Mouse (Mus musculus): ENCODE results near the gene Zbtb2. TPM values are rescaled to one million over a fixed set of nuclear protein-coding genes. Genes with fewer than 3 reads are reported as not detected.

Zbtb2 gene
- polyA plus RNA-seq, 1 experiment from 2014 or later: 3.1 TPM

GRCm38 (mm10) chr10:4370105-4370504 lies 17.8 kb downstream of the Zbtb2 start:
- 88% methylated on average over 11 of the region's 11 CpGs for WGBS (ENCODE audit: insufficient replicate concordance)
- ATAC-seq (no peak), DNase-seq (no peak)

GRCm38 (mm10) chr10:4364618-4365017 lies 23.3 kb downstream of the Zbtb2 start:
- Histone ChIP-seq H3K4me3 (ENCODE audit: low read depth, low read length) (no peak overlapping the region), H3K27ac (ENCODE audit: low read depth) (no peak overlapping the region), H3K9ac (replicated peaks) (no peak overlapping the region), H3K36me3 (replicated peaks; ENCODE audit: insufficient read depth, low read length) (peaks cover 2% of the 10 kb centered on the region; the same call in 1 of the 2 replicates), H3K4me1 (ENCODE audit: insufficient read depth) (no peaks in the 10 kb centered on the region), H3K27me3 (ENCODE audit: insufficient read depth, low read length) (no peaks in the 10 kb centered on the region), H3K9me3 (ENCODE audit: low read length) (peaks cover 7% of the 10 kb centered on the region; the same call in 1 of the 2 replicates), H3K4me2 (ENCODE audit: low read depth, low read length) (no peak overlapping the region)
- DNase-seq (no peak), ATAC-seq (no peak)
- WGBS (ENCODE audit: insufficient replicate concordance): 81% methylated on average over 3 of the region's 3 CpGs
- TF ChIP-seq CTCF (IDR thresholded peaks at IDR 0.05; ENCODE audit: low read depth): no peak
- TF ChIP-seq EP300 (IDR thresholded peaks at IDR 0.05; ENCODE audit: low read depth): no peak

More at GRCm38 (mm10) chr10:4370105-4370504, 17.8 kb downstream of the Zbtb2 start:
- no peak overlapping the region for H3K9ac ChIP-seq (replicated peaks)
- no peaks in the 10 kb centered on the region for H3K9me3 ChIP-seq (ENCODE audit: low read length)
- H3K4me3 ChIP-seq (ENCODE audit: low read depth, low read length): no peak overlapping the region
- no peak overlapping the region for H3K27ac ChIP-seq (ENCODE audit: low read depth)
- no peak overlapping the region for H3K4me2 ChIP-seq (ENCODE audit: low read depth, low read length)
- TF ChIP-seq EP300 (IDR thresholded peaks at IDR 0.05; ENCODE audit: low read depth): no peak
- no peaks in the 10 kb centered on the region for H3K27me3 ChIP-seq (ENCODE audit: insufficient read depth, low read length)
- no peaks in the 10 kb centered on the region for H3K4me1 ChIP-seq (ENCODE audit: insufficient read depth)
- peaks cover 23% of the 10 kb centered on the region for H3K36me3 ChIP-seq (replicated peaks; ENCODE audit: insufficient read depth, low read length)

GRCm38 (mm10) chr10:4357435-4357834 lies 30.5 kb downstream of the Zbtb2 start:
- 82% methylated on average over 10 of the region's 10 CpGs for WGBS (ENCODE audit: insufficient replicate concordance)
- TF ChIP-seq CTCF (IDR thresholded peaks at IDR 0.05; ENCODE audit: low read depth): no peak
- no peak for TF ChIP-seq EP300 (IDR thresholded peaks at IDR 0.05; ENCODE audit: low read depth)
- Histone ChIP-seq H3K4me3 (ENCODE audit: low read depth, low read length) (no peak overlapping the region), H3K27me3 (ENCODE audit: insufficient read depth, low read length) (no peaks in the 10 kb centered on the region), H3K9me3 (ENCODE audit: low read length) (peaks cover under 1% of the 10 kb centered on the region; the same call in 1 of the 2 replicates), H3K27ac (ENCODE audit: low read depth) (no peak overlapping the region), H3K4me1 (ENCODE audit: insufficient read depth) (no peaks in the 10 kb centered on the region), H3K36me3 (replicated peaks; ENCODE audit: insufficient read depth, low read length) (0 out of 2 replicates have a peak, but pooled peaks cover 10% of the 10 kb centered on the region), H3K4me2 (ENCODE audit: low read depth, low read length) (no peak overlapping the region), H3K9ac (replicated peaks) (no peak overlapping the region)
- no peak for ATAC-seq
- DNase-seq: no peak

DNA sequence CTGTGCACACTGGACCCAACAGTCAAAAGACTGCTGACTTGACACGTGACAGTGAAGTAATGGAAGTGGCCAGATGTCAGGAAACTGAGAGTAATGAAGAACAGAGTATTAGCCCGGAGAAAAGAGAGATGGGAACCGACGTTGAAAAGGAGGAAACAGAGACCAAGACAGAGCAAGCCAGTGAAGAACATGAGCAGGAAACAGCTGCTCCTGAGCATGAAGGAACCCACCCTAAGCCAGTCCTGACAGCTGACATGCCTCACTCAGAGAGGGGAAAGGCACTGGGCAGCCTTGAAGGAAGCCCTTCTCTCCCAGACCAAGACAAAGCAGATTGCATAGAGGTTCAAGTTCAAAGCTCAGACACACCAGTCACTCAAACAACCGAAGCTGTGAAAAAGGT lies 31.3 kb downstream of the Zbtb2 start:
- DNase-seq (no peak), ATAC-seq (no peak)
- Histone ChIP-seq H3K27me3 (ENCODE audit: insufficient read depth, low read length) (no peaks in the 10 kb centered on the region), H3K4me3 (ENCODE audit: low read depth, low read length) (no peak overlapping the region), H3K9ac (replicated peaks) (no peak overlapping the region), H3K4me1 (ENCODE audit: insufficient read depth) (no peaks in the 10 kb centered on the region), H3K36me3 (replicated peaks; ENCODE audit: insufficient read depth, low read length) (0 out of 2 replicates have a peak, but pooled peaks cover 10% of the 10 kb centered on the region), H3K27ac (ENCODE audit: low read depth) (no peak overlapping the region), H3K9me3 (ENCODE audit: low read length) (no peaks in the 10 kb centered on the region), H3K4me2 (ENCODE audit: low read depth, low read length) (no peak overlapping the region)
- WGBS (ENCODE audit: insufficient replicate concordance): 37% methylated on average over 5 of the region's 5 CpGs
- TF ChIP-seq CTCF (IDR thresholded peaks at IDR 0.05; ENCODE audit: low read depth) (no peak), EP300 (IDR thresholded peaks at IDR 0.05; ENCODE audit: low read depth) (no peak)

DNA sequence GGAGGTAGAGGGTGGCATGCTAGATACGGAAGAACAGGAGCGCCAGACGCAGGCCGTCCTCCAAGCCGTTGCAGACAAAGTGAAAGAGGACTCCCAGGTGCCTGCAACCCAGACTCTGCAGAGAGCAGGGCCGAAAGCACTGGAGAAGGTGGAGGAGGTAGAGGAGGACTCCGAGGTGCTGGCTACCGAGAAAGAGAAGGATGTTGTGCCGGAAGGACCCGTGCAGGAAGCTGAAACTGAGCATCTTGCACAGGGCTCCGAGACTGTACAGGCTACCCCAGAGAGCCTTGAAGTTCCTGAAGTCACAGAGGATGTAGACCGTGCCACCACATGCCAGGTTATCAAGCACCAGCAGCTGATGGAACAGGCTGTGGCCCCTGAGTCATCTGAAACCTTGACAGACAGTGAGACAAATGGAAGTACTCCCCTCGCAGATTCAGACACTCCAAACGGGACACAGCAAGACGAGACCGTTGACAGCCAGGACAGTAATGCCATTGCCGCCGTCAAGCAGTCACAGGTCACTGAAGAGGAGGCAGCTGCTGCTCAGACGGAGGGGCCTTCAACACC lies 31.9 kb downstream of the Zbtb2 start:
- Histone ChIP-seq H3K4me1 (ENCODE audit: insufficient read depth) (no peaks in the 10 kb centered on the region), H3K27me3 (ENCODE audit: insufficient read depth, low read length) (no peaks in the 10 kb centered on the region), H3K36me3 (replicated peaks; ENCODE audit: insufficient read depth, low read length) (0 out of 2 replicates have a peak, but pooled peaks cover 10% of the 10 kb centered on the region), H3K9me3 (ENCODE audit: low read length) (no peaks in the 10 kb centered on the region), H3K4me2 (ENCODE audit: low read depth, low read length) (no peak overlapping the region), H3K27ac (ENCODE audit: low read depth) (no peak overlapping the region), H3K4me3 (ENCODE audit: low read depth, low read length) (no peak overlapping the region), H3K9ac (replicated peaks) (no peak overlapping the region)
- ATAC-seq: no peak
- WGBS (ENCODE audit: insufficient replicate concordance): 62% methylated on average over 19 of the region's 19 CpGs
- no peak for TF ChIP-seq EP300 (IDR thresholded peaks at IDR 0.05; ENCODE audit: low read depth)
- TF ChIP-seq CTCF (IDR thresholded peaks at IDR 0.05; ENCODE audit: low read depth): no peak
- DNase-seq: no peak

- Histone ChIP-seq H3K9me3 (ENCODE audit: low read length) (no peaks in the 10 kb centered on the region), H3K27me3 (ENCODE audit: insufficient read depth, low read length) (no peaks in the 10 kb centered on the region), H3K27ac (ENCODE audit: low read depth) (no peak overlapping the region), H3K4me2 (ENCODE audit: low read depth, low read length) (no peak overlapping the region), H3K9ac (replicated peaks) (no peak overlapping the region), H3K4me1 (ENCODE audit: insufficient read depth) (no peaks in the 10 kb centered on the region), H3K4me3 (ENCODE audit: low read depth, low read length) (no peak overlapping the region), H3K36me3 (replicated peaks; ENCODE audit: insufficient read depth, low read length) (0 out of 2 replicates have a peak, but pooled peaks cover 10% of the 10 kb centered on the region)
- ATAC-seq: no peak
- TF ChIP-seq EP300 (IDR thresholded peaks at IDR 0.05; ENCODE audit: low read depth) (no peak), CTCF (IDR thresholded peaks at IDR 0.05; ENCODE audit: low read depth) (no peak)
- WGBS (ENCODE audit: insufficient replicate concordance): 80% methylated on average over 38 of the region's 38 CpGs
- DNase-seq: no peak
These were observed 33.3 kb downstream of the Zbtb2 start for GRCm38 (mm10) chr10:4354371-4355260.
